Mouse (Mus musculus) myocyte (in vitro differentiated cells): ENCODE measurements around the gene Sp9.

Experiments used
- E2F4 ChIP-seq: IDR thresholded peaks from one replicate; pipeline ENCODE4 v1.6.1; 2011; ENCODE audit warnings: mild to moderate bottlenecking, control low read depth, moderate library complexity; ENCODE audit not compliant: insufficient read depth
- POLR2A ChIP-seq: IDR thresholded peaks from one replicate; pipeline ENCODE4 v1.6.1; 2011; ENCODE audit warnings: low read depth, mild to moderate bottlenecking, control low read depth, moderate library complexity; ENCODE audit not compliant: insufficient read length

GRCm38 (mm10) chr2:73267231-73267630 lies 4.5 kb upstream of the Sp9 start:
- TF ChIP-seq POLR2A (no peak), E2F4 (no peak)
